Mouse (Mus musculus) forebrain, embryonic 15.5 days (tissue): ENCODE measurements around the gene Timm23. TPM values are rescaled to one million over a fixed set of nuclear protein-coding genes. Genes with fewer than 3 reads are reported as not detected.
"Not testable (repeated sequence)": the region's sequence is repeated elsewhere in the genome, so short reads cannot be mapped to it uniquely, and the experiment has no call there.

Experiments
- ATAC-seq: fragments of 200-750 bp; cut with Nextera tagmentation; replicated peaks from 2 replicates; pipeline ENCODE4 v1.8.0; 2017; ENCODE audit warnings: mild to moderate bottlenecking, moderate TSS enrichment, moderate library complexity
- H3K27ac ChIP-seq: fragments of 300-500 bp; sonication (generic); replicated peaks from 2 replicates; pipeline ENCODE4 v1.5.1; 2015; ENCODE audit warnings: mild to moderate bottlenecking, inconsistent platforms
- H3K27me3 ChIP-seq: fragments of 300-500 bp; sonication (generic); 2 replicates; pipeline ENCODE4 v1.6.1; 2015; ENCODE audit warnings: inconsistent platforms
- H3K36me3 ChIP-seq: fragments of 300-500 bp; sonication (generic); 2 replicates; pipeline ENCODE4 v1.6.1; 2015; ENCODE audit warnings: mild to moderate bottlenecking, inconsistent platforms
- H3K4me1 ChIP-seq: fragments of 300-500 bp; sonication (generic); 2 replicates; pipeline ENCODE4 v1.6.1; 2015; ENCODE audit warnings: inconsistent platforms
- H3K4me2 ChIP-seq: fragments of 300-500 bp; sonication (generic); replicated peaks from 2 replicates; pipeline ENCODE4 v1.6.1; 2015; ENCODE audit warnings: mild to moderate bottlenecking, inconsistent platforms
- H3K4me3 ChIP-seq: fragments of 300-500 bp; sonication (generic); 2 replicates; pipeline ENCODE4 v1.5.1; 2015; ENCODE audit warnings: mild to moderate bottlenecking, inconsistent platforms
- H3K9ac ChIP-seq: fragments of 300-500 bp; sonication (generic); replicated peaks from 2 replicates; pipeline ENCODE4 v1.6.1; 2015; ENCODE audit warnings: mild to moderate bottlenecking, inconsistent platforms
- H3K9me3 ChIP-seq: fragments of 300-500 bp; sonication (generic); 2 replicates; pipeline ENCODE4 v1.6.1; 2016; ENCODE audit warnings: inconsistent platforms
- WGBS: fragments of 180-500 bp; shearing (Covaris S2); methylation state at CpG from one replicate; pipeline ENCODE4 v1.1.7; 2015; ENCODE audit warnings: mixed read lengths; 5-methylcytosine and 5-hydroxymethylcytosine counted together
- polyA plus RNA-seq: library from polyadenylated mRNA; unstranded; fragments of >200 nt; fragmentation: Nextera tagmentation; extraction: Ambion mirVana; gene quantifications from 2 replicates; pipeline ENCODE4 v1.2.1, GENCODE M21; 2015

Timm23 gene
- polyA plus RNA-seq, 1 experiment from 2014 or later: 228 TPM

DNA sequence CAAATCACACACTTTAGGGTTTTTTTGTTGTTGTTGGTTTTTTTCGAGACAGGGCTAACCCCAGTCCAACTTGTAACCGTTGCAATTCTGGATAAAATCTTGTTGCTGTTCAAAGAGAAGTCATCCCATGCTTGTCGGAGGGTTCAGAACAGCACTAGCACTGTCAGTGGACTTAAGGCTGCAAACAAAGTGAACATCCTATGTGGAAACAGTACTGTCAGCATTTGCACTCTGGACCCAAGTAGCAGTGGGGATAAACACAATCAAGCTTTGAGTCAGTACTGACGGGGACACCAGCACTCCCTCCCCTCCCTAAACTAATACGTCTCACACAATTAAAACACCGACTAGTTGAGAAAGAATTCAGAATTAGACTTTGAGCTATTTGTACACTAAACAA is 20.8 kb downstream of the Timm23 start:
- Histone ChIP-seq H3K4me2 (no peak overlapping the region), H3K36me3 (peaks cover 61% of the 10 kb centered on the region), H3K4me3 (no peak overlapping the region), H3K27ac (no peak overlapping the region), H3K4me1 (no peaks in the 10 kb centered on the region), H3K9ac (no peak overlapping the region), H3K9me3 (no peaks in the 10 kb centered on the region), H3K27me3 (no peaks in the 10 kb centered on the region)
- 89% methylated on average over 6 of the region's 6 CpGs for WGBS
- no peak for ATAC-seq

DNA sequence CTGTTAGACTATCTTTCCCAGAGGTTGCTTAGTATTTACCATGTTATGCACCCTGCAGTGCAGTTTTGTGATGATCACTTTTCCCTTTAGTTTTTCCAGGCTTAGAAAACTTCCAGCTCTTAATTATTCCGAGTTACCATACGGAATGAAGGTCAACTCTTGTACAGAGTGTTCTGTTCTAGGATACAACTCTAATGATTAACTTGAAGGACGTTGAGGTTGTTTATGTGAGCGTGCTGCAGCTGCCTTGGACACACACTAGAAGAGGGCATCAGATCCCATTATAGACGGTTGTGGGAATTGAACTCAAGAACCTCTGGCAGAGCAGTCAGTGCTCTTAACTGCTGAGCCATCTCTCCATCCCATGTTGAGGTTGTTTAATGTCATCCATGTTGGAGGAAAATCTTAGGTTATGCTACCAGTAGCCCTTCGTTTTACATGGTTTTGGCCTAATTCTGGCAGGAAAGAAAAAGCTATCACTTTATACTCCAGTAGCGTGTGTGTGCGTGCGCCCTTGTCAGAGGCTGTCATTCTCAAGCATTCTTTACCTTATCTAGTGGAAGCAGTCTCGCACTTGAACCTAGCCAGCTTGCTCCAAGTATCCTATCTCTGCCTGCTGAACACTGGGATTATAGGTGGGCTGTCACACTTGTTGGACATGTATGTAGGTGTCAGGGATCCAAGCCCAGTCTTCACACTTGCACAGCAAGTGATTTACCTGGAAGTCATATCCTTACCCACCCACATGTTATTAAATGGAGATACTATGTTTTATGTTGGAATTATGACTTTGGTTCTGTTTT is 22.1 kb downstream of the Timm23 start:
- Histone ChIP-seq H3K27me3 (no peaks in the 10 kb centered on the region), H3K36me3 (peaks cover 59% of the 10 kb centered on the region), H3K9ac (no peak overlapping the region), H3K27ac (no peak overlapping the region), H3K4me2 (no peak overlapping the region), H3K9me3 (no peaks in the 10 kb centered on the region), H3K4me3 (no peak overlapping the region), H3K4me1 (no peaks in the 10 kb centered on the region)
- no peak for ATAC-seq
- 94% methylated on average over 10 of the region's 10 CpGs for WGBS

DNA sequence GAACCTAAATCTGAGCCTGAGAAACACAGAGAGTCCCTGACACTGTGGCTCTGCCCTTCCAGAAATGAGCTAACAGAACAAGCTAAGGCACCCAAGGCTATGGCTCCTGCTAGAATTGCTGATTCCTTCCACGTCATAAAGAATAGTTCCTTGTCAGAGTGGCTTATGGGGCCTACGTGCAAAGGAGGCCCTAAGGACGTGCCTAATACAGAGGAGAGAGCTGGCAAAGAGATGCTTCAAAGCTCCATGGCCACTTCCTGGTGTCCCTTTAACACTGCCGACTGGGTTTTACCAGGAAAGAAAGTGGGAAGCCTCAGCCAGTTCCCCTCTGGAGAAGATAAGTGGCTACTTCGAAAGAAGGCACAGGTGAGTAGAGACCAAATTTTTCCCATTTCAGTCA is 25.1 kb downstream of the Timm23 start:
- H3K9ac ChIP-seq, H3K4me2 ChIP-seq, H3K27me3 ChIP-seq, ATAC-seq, H3K4me3 ChIP-seq, H3K4me1 ChIP-seq, H3K9me3 ChIP-seq, H3K27ac ChIP-seq: not testable (repeated sequence)
- peaks cover 50% of the 10 kb centered on the region for H3K36me3 ChIP-seq
- 87% methylated on average over 5 of the region's 5 CpGs for WGBS

DNA sequence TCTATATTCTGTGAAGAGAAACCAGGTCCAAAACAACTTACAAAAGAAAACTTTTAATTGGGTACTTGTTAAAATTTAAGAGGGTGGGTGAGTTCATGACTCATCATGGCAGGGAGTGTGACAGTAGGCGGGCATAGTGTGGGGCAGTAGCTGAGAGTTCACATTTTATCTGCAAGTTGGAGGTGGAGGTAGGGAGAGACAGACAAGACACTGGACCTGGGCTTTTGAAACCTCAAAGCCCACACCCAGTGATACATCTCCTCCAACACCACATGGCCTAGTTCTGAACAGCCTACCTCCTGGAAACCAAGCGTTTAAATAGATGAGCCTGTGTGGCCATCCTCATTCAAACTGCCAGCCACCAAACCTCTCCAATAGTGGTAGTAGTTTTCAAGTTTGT is 26.4 kb downstream of the Timm23 start:
- WGBS: 92% methylated on average over 2 of the region's 2 CpGs
- no peak for ATAC-seq
- H3K4me1 ChIP-seq: no peaks in the 10 kb centered on the region
- no peaks in the 10 kb centered on the region for H3K9me3 ChIP-seq
- peaks cover 41% of the 10 kb centered on the region for H3K36me3 ChIP-seq
- H3K4me2 ChIP-seq: no peak overlapping the region
- no peak overlapping the region for H3K9ac ChIP-seq
- no peak overlapping the region for H3K4me3 ChIP-seq
- no peaks in the 10 kb centered on the region for H3K27me3 ChIP-seq
- no peak overlapping the region for H3K27ac ChIP-seq

DNA sequence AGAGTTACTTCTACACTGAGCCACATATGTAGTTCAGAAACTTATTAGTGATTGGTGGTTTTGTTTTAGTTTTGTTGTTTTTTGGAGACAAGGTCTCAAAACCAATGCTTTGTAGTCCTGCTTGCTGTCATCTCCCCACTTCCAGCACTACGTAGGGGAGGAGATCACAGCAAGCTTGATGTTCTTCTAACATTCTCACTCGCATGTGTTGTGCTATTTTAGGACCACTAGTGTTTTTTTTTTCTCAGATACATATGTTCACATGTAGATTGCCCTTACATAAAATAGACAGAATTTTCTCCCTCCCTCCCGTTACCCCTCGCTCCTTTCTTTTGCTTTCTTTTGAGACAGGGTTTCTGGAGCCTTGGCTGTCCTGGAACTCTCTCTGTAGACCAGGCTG is 31.6 kb downstream of the Timm23 start:
- Histone ChIP-seq H3K27me3 (no peaks in the 10 kb centered on the region), H3K4me1 (peaks cover 10% of the 10 kb centered on the region), H3K9ac (no peak overlapping the region), H3K4me3 (no peak overlapping the region), H3K9me3 (no peaks in the 10 kb centered on the region), H3K4me2 (no peak overlapping the region), H3K36me3 (peaks cover 18% of the 10 kb centered on the region), H3K27ac (no peak overlapping the region)
- WGBS: 90% methylated on average over 4 of the region's 4 CpGs
- ATAC-seq: no peak

DNA sequence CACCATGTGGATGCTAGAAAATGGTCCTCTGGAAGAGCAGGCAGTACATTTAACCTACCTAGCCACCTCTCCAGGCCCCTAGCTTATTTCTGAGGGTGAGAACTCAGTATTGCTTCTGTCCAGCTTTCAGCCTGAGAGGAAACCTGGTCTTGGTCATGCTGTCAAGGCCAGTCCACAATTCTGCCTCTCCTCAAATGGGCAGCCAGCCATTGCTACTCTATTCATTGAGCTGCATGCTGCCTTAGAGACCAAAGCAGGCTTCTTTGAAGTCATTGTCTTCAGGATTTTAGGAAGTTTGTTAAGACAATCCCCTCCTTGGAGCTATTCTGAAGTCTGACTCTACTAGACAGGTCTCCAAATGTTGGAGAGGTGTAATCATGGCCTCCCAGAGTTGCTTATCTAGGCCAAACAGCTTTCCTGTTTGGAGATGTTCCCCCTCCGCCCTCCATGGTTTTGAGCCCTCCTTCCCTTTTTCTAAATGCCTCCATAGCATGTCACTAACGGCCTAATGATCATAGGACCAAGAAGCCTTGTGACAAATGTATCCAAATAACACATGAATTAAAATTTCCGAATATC is 33.0 kb downstream of the Timm23 start:
- Histone ChIP-seq H3K9ac (no peak overlapping the region), H3K9me3 (no peaks in the 10 kb centered on the region), H3K27ac (no peak overlapping the region), H3K4me1 (peaks cover 12% of the 10 kb centered on the region), H3K27me3 (no peaks in the 10 kb centered on the region), H3K36me3 (peaks cover 9% of the 10 kb centered on the region), H3K4me2 (no peak overlapping the region), H3K4me3 (no peak overlapping the region)
- 76% methylated on average over 3 of the region's 3 CpGs for WGBS
- no peak for ATAC-seq

DNA sequence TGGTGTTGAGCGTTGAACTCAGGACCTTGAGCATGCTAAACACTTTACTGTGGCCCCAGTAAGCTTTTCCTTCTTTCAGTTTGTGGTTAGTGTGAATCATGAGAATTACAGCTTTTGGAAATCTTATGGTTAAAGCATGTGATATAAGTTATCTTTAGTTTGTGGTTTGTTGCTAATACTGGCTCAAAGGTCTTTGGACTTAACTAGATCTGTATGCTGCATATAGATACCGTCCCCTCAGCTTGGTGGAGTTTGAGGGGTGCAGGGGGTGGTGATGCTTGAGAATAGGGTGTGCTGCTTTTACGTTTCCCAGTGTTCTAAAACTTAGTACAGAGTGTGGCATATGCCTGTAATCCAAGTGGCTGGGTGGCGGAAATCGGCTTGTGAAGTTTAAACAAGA is 34.4 kb downstream of the Timm23 start:
- H3K27me3 ChIP-seq: no peaks in the 10 kb centered on the region
- H3K36me3 ChIP-seq: no peaks in the 10 kb centered on the region; the same call in 1 of the 2 replicates
- no peak overlapping the region for H3K9ac ChIP-seq
- H3K9me3 ChIP-seq: no peaks in the 10 kb centered on the region
- H3K4me3 ChIP-seq: no peak overlapping the region
- H3K4me1 ChIP-seq: peaks cover 12% of the 10 kb centered on the region
- 95% methylated on average over 5 of the region's 5 CpGs for WGBS
- no peak overlapping the region for H3K27ac ChIP-seq
- H3K4me2 ChIP-seq: no peak overlapping the region
- ATAC-seq: no peak

DNA sequence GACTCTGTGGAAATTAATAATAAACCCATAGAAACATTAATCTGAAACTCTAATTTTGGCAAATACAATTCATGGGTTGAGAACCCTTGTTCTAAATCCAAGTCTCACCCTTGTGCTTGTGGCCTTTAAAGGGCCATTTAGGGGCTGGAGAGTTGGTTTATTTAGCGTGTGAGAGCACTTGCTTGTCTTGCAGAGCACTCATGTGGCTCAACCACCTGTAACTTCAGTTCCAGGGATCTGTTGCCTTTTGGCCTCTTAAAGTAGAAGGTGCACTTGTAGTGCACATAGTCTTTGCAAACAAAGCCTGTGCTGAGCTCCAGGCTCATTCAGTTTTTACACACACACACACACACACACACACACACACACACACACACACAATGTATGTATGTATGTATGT is 34.9 kb downstream of the Timm23 start:
- peaks cover 13% of the 10 kb centered on the region for H3K4me1 ChIP-seq
- no peaks in the 10 kb centered on the region for H3K27me3 ChIP-seq
- no peak overlapping the region for H3K4me2 ChIP-seq
- no peak overlapping the region for H3K9ac ChIP-seq
- no peak for ATAC-seq
- H3K4me3 ChIP-seq: no peak overlapping the region
- no peak overlapping the region for H3K27ac ChIP-seq
- H3K36me3 ChIP-seq: no peaks in the 10 kb centered on the region; the same call in 1 of the 2 replicates
- WGBS: 94% methylated on average over 1 of the region's 1 CpGs
- no peaks in the 10 kb centered on the region for H3K9me3 ChIP-seq

DNA sequence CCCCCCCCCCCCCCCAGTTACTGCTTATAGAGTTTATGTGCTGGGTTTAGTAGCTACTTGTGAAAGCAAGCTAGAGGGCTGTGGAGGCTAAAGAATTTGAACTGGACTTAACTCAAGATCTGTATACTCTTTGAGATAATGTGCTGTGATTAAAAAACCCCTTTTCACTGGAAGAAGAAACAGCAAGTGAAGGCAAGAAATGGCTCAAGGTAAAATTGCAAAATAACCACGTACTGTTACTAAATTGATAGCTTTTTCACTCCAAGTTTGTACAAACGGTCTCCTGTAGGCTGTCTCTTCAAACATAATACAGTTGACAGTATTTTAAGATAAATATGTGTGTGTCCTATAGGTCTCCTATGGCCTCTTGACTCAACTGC is 35.6 kb downstream of the Timm23 start:
- H3K9ac ChIP-seq: no peak overlapping the region
- no peaks in the 10 kb centered on the region for H3K9me3 ChIP-seq
- H3K27ac ChIP-seq: no peak overlapping the region
- no peaks in the 10 kb centered on the region; the same call in 1 of the 2 replicates for H3K36me3 ChIP-seq
- peak overlapping the region; percentile 98; the same call in 1 of the 2 replicates for H3K4me2 ChIP-seq
- H3K4me3 ChIP-seq: no peak overlapping the region
- ATAC-seq: no peak
- WGBS: 72% methylated on average over 2 of the region's 2 CpGs
- H3K4me1 ChIP-seq: peaks cover 19% of the 10 kb centered on the region
- H3K27me3 ChIP-seq: no peaks in the 10 kb centered on the region

DNA sequence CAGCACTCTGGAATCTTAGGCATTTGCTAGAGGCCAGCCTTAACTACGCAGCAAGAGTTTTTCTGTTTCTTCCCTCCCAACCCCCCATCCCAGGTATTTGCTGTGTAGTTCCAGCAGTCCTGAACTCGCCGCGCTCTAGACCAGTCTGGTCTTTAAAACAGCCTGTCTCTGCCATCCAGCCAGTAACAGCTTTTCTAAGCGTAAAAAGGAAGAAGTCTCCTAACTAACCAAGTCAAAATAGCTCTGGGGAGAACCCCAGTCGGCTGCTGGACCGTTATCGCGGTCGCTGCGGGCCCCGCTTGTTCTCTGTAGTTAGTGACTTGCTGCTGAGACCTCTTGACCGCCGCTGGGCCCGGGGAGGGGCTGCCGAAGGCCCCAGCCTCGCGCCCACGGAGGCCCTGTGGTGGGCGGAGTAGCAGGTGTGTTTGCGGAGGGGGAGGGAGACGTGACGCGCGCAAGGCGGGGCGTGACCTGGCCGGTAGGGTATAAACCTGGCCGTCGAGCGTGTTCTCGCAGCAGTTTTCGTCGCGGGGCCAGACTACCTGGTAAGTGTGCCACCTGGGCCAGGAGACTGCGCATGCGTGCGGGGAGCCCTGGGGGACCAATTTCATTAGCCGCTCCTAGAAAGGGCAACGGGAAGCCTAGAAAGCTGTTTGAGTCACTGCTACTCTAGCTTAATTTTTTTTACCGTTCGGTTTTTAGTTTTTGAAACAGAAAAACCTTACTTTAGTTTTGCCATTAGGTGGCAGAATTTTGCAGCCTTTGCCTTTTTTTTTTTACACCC is 36.2 kb downstream of the Timm23 start:
- WGBS: under 1% methylated on average over 42 of the region's 42 CpGs
- ATAC-seq: no peak
- no peaks in the 10 kb centered on the region for H3K9me3 ChIP-seq
- H3K4me2 ChIP-seq: peak overlapping the region; percentile 98
- H3K4me3 ChIP-seq: peak overlapping the region; percentile 46
- H3K36me3 ChIP-seq: no peaks in the 10 kb centered on the region
- H3K9ac ChIP-seq: peak overlapping the region; percentile 59
- H3K4me1 ChIP-seq: peaks cover 25% of the 10 kb centered on the region
- H3K27me3 ChIP-seq: no peaks in the 10 kb centered on the region
- H3K27ac ChIP-seq: no peak overlapping the region

DNA sequence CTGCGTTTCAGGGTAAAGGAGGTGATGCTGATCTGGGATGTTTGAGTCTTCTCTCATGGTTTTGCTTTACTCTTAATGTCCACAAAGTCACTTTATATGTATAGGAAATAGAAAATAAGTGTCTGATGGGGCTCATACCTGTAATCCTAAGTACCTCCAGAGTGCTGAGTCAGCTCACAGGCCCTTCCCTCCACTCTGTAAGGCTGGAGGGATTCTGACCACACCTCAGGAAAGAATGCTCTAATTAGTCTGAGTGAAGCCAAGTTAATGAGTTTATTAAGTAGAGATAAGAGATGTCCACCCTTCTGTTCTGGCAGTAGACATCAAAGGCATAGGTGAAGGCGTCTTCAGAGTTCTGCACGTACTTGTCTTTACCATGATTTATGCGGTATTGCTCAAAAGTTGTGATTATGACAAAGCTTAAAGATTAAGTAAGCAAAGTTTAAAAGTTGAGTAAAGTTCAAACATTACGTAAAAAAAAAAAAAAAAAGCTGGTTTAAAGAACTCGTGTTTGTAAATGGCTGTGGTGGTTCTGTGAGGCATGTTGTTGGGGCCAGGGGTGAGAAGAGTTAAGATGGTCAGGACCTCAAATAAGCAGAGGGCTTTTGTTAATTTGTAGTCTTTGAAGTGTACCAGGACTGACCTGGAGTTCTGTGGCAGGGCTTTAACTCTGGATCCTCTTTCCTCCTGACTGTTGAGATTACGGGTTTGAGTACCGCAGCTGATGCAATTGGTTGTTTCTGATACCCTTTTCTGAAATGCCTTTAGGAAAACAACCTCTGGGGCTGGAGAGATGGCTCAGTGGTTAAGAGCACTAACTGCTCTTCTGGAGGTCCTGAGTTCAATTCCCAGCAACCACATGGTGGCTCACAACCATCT is 37.3 kb downstream of the Timm23 start:
- Histone ChIP-seq H3K4me1 (peaks cover 28% of the 10 kb centered on the region), H3K9me3 (no peaks in the 10 kb centered on the region), H3K27me3 (no peaks in the 10 kb centered on the region), H3K36me3 (no peaks in the 10 kb centered on the region), H3K9ac (no peak overlapping the region), H3K27ac (no peak overlapping the region), H3K4me2 (0 out of 2 replicates have a peak overlapping the region, but pooled peaks have one; percentile 98), H3K4me3 (no peak overlapping the region)
- WGBS: 86% methylated on average over 8 of the region's 8 CpGs
- no peak for ATAC-seq
